Mouse (Mus musculus) myocyte (in vitro differentiated cells): Measurements from ENCODE around the gene Gm11032.

Experiments
- MYOD1 ChIP-seq, 3 experiments: IDR thresholded peaks; one replicate each; pipeline ENCODE4 v1.6.1; 2011; ENCODE audit warnings: control low read depth in 2 of 3, low read depth in 2 of 3, mild to moderate bottlenecking in 2 of 3, moderate library complexity in 1 of 3; ENCODE audit not compliant: insufficient read length in 2 of 3, control insufficient read depth in 1 of 3
- POLR2AphosphoS2 ChIP-seq: IDR thresholded peaks from one replicate; pipeline ENCODE4 v1.6.1; 2011; ENCODE audit warnings: low read depth, control low read depth; ENCODE audit not compliant: insufficient read length
- REST ChIP-seq: IDR thresholded peaks from one replicate; pipeline ENCODE4 v1.6.1; 2011; ENCODE audit warnings: mild to moderate bottlenecking, control low read depth, moderate library complexity; ENCODE audit not compliant: insufficient read depth, insufficient read length

- TF ChIP-seq REST (no peak), MYOD1 (IDR thresholded peaks at IDR 0.05; ENCODE audit: control insufficient read depth in 1 of 3, insufficient read length in 2 of 3, low read depth in 2 of 3) (no peak), POLR2AphosphoS2 (no peak)
Observed at GRCm38 (mm10) chr11:4641185-4641584, 21.3 kb downstream of the Gm11032 start.
